Mouse (Mus musculus): ENCODE data around the gene Runx3. TPM values are rescaled to one million over a fixed set of nuclear protein-coding genes. Genes with fewer than 3 reads are reported as not detected.

Runx3 gene
- 0.65 and 1.4 TPM in 2 replicates for polyA plus RNA-seq (2012; rRNA removed)

- DNase-seq: peak; percentile 3
- H3K27ac ChIP-seq (ENCODE audit: insufficient read depth, low read depth, low read length): no peak within 1 kb of the TSS
- H3K4me3 ChIP-seq (ENCODE audit: insufficient read depth, low read depth, low read length): no peak within 1 kb of the TSS
- 86% methylated on average over 18 of the region's 18 CpGs for WGBS
- H3K36me3 ChIP-seq (ENCODE audit: control insufficient read depth, insufficient read depth, low read length): no peaks in the 10 kb centered on the region
- H3K4me1 ChIP-seq (ENCODE audit: control insufficient read depth, insufficient read depth, low read length): no peaks in the 10 kb centered on the region
- no peaks in the 10 kb centered on the region for H3K27me3 ChIP-seq (replicated peaks; ENCODE audit: control insufficient read depth, insufficient read depth, low read length)
- TF ChIP-seq CTCF (conservative IDR thresholded peaks at IDR 0.05; ENCODE audit: insufficient read depth, insufficient read length, low read depth, low read length): no peak
- no peak for TF ChIP-seq POLR2A (IDR thresholded peaks at IDR 0.05; ENCODE audit: low read depth, low read length)
Observed at GRCm38 (mm10) chr4:135120342-135121100, at the start of gene Runx3. Runx3 (plus strand) TSS chr4:135120652.

GRCm38 (mm10) chr4:135072671-135073070 is 47.8 kb upstream of the Runx3 start:
- Histone ChIP-seq H3K27me3 (replicated peaks; ENCODE audit: control insufficient read depth, insufficient read depth, low read length) (no peaks in the 10 kb centered on the region), H3K4me1 (ENCODE audit: control insufficient read depth, insufficient read depth, low read length) (no peaks in the 10 kb centered on the region), H3K36me3 (ENCODE audit: control insufficient read depth, insufficient read depth, low read length) (no peaks in the 10 kb centered on the region), H3K4me3 (ENCODE audit: insufficient read depth, low read depth, low read length) (no peak overlapping the region), H3K27ac (ENCODE audit: insufficient read depth, low read depth, low read length) (no peak overlapping the region)
- no peak for TF ChIP-seq CTCF (conservative IDR thresholded peaks at IDR 0.05; ENCODE audit: insufficient read depth, insufficient read length, low read depth, low read length)
- TF ChIP-seq POLR2A (IDR thresholded peaks at IDR 0.05; ENCODE audit: low read depth, low read length): no peak
- DNase-seq: no peak
- WGBS: 91% methylated on average over 6 of the region's 6 CpGs

DNA sequence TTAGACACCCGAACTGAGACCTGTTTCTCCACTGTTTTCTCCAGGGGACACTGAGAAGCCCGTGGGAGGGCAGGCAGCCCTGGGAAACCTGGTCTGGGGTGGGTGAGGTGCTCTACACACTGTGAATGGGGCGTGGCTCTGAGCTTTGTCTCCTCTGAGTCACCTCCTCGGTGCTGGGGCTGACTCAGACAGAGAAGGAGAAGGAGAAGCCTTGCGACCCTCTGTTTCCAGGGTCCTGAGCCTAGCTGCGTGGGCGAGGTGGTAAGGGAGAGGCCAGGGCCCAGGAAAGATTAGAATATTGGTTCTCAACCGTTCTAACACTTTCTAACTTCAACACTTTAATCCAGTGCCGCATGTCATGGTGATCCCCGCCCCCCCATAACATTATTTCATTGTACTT is 46.9 kb upstream of the Runx3 start:
- TF ChIP-seq POLR2A (IDR thresholded peaks at IDR 0.05; ENCODE audit: low read depth, low read length) (no peak), CTCF (conservative IDR thresholded peaks at IDR 0.05; ENCODE audit: insufficient read depth, insufficient read length, low read depth, low read length) (no peak)
- WGBS: 59% methylated on average over 10 of the region's 10 CpGs

DNA sequence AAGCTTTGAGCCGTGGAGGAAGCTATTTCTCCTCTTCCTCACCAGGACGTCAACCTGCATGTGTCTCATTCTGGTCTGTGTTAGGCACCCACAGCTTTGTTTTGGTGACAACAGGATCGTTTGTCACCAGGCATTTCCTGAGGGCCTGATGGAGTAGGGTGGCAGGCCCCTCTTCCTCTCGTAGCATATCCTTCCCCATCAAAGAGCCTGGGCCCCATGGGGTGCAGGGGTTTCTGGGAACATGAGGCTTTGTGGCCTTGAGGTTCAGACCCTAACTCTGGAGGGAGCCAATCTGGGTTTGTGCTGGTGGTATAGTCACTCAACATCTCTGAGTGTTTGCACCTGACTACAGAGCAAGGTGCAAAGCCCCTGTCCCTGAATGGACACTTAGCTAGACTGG is 45.8 kb upstream of the Runx3 start:
- H3K4me1 ChIP-seq (ENCODE audit: control insufficient read depth, insufficient read depth, low read length): no peaks in the 10 kb centered on the region
- TF ChIP-seq POLR2A (IDR thresholded peaks at IDR 0.05; ENCODE audit: low read depth, low read length) (no peak), CTCF (conservative IDR thresholded peaks at IDR 0.05; ENCODE audit: insufficient read depth, insufficient read length, low read depth, low read length) (no peak)

More for the DNA sequence above, 46.9 kb upstream of the Runx3 start:
- H3K27ac ChIP-seq (ENCODE audit: insufficient read depth, low read depth, low read length): no peak overlapping the region
- H3K27me3 ChIP-seq (replicated peaks; ENCODE audit: control insufficient read depth, insufficient read depth, low read length): no peaks in the 10 kb centered on the region
- H3K36me3 ChIP-seq (ENCODE audit: control insufficient read depth, insufficient read depth, low read length): no peaks in the 10 kb centered on the region
- DNase-seq: no peak
- H3K4me3 ChIP-seq (ENCODE audit: insufficient read depth, low read depth, low read length): no peak overlapping the region
- no peaks in the 10 kb centered on the region for H3K4me1 ChIP-seq (ENCODE audit: control insufficient read depth, insufficient read depth, low read length)

GRCm38 (mm10) chr4:135075360-135075759 is 45.1 kb upstream of the Runx3 start:
- 90% methylated on average over 6 of the region's 6 CpGs for WGBS
- Histone ChIP-seq H3K36me3 (ENCODE audit: control insufficient read depth, insufficient read depth, low read length) (no peaks in the 10 kb centered on the region), H3K27ac (ENCODE audit: insufficient read depth, low read depth, low read length) (no peak overlapping the region), H3K4me3 (ENCODE audit: insufficient read depth, low read depth, low read length) (no peak overlapping the region), H3K27me3 (replicated peaks; ENCODE audit: control insufficient read depth, insufficient read depth, low read length) (no peaks in the 10 kb centered on the region), H3K4me1 (ENCODE audit: control insufficient read depth, insufficient read depth, low read length) (no peaks in the 10 kb centered on the region)
- DNase-seq: no peak
- TF ChIP-seq POLR2A (IDR thresholded peaks at IDR 0.05; ENCODE audit: low read depth, low read length) (no peak), CTCF (conservative IDR thresholded peaks at IDR 0.05; ENCODE audit: insufficient read depth, insufficient read length, low read depth, low read length) (no peak)

More for the DNA sequence above, 45.8 kb upstream of the Runx3 start:
- H3K27ac ChIP-seq (ENCODE audit: insufficient read depth, low read depth, low read length): no peak overlapping the region
- no peak for DNase-seq
- 62% methylated on average over 4 of the region's 4 CpGs for WGBS
- no peak overlapping the region for H3K4me3 ChIP-seq (ENCODE audit: insufficient read depth, low read depth, low read length)
- H3K27me3 ChIP-seq (replicated peaks; ENCODE audit: control insufficient read depth, insufficient read depth, low read length): no peaks in the 10 kb centered on the region
- no peaks in the 10 kb centered on the region for H3K36me3 ChIP-seq (ENCODE audit: control insufficient read depth, insufficient read depth, low read length)

DNA sequence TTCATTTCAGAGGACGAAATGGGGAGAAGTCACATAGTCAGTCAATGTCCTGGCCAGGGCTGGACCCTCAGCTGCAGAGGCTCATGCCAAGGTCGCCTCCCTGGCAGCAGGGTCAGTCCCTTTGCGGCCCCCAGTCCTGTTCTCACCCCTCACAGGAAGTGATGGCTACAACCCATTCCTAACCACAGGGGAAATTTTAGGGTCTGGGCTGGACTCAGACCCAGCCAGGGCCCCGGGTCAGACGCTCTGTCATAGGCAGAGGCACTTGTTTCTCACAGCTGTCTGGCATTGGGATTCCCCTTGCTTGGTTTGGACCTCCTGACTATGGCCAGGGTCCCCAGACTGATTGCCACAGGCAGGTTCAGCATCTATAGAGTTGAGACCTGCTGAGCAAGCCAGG is 43.8 kb upstream of the Runx3 start:
- 88% methylated on average over 5 of the region's 5 CpGs for WGBS
- no peak for DNase-seq
- H3K27me3 ChIP-seq (replicated peaks; ENCODE audit: control insufficient read depth, insufficient read depth, low read length): no peaks in the 10 kb centered on the region
- H3K4me3 ChIP-seq (ENCODE audit: insufficient read depth, low read depth, low read length): no peak overlapping the region
- no peaks in the 10 kb centered on the region for H3K4me1 ChIP-seq (ENCODE audit: control insufficient read depth, insufficient read depth, low read length)
- TF ChIP-seq POLR2A (IDR thresholded peaks at IDR 0.05; ENCODE audit: low read depth, low read length): no peak
- TF ChIP-seq CTCF (conservative IDR thresholded peaks at IDR 0.05; ENCODE audit: insufficient read depth, insufficient read length, low read depth, low read length): no peak
- no peak overlapping the region for H3K27ac ChIP-seq (ENCODE audit: insufficient read depth, low read depth, low read length)
- no peaks in the 10 kb centered on the region for H3K36me3 ChIP-seq (ENCODE audit: control insufficient read depth, insufficient read depth, low read length)

- 76% methylated on average over 9 of the region's 9 CpGs for WGBS
- no peak for DNase-seq
- Histone ChIP-seq H3K4me3 (ENCODE audit: insufficient read depth, low read depth, low read length) (no peak overlapping the region), H3K27ac (ENCODE audit: insufficient read depth, low read depth, low read length) (no peak overlapping the region), H3K36me3 (ENCODE audit: control insufficient read depth, insufficient read depth, low read length) (no peaks in the 10 kb centered on the region), H3K27me3 (replicated peaks; ENCODE audit: control insufficient read depth, insufficient read depth, low read length) (no peaks in the 10 kb centered on the region), H3K4me1 (ENCODE audit: control insufficient read depth, insufficient read depth, low read length) (no peaks in the 10 kb centered on the region)
- TF ChIP-seq CTCF (conservative IDR thresholded peaks at IDR 0.05; ENCODE audit: insufficient read depth, insufficient read length, low read depth, low read length): no peak
- TF ChIP-seq POLR2A (IDR thresholded peaks at IDR 0.05; ENCODE audit: low read depth, low read length): no peak
Observed at GRCm38 (mm10) chr4:135077196-135077595, 43.3 kb upstream of the Runx3 start.

All from kidney, adult 2 months (tissue).